Mouse (Mus musculus) adrenal gland, adult 18-20 months (tissue): ENCODE data around the gene Myo1b. TPM values are rescaled to one million over a fixed set of nuclear protein-coding genes. Genes with fewer than 3 reads are reported as not detected.
A peak's percentile ranks its signal among the peaks of the same experiment; 100 is the strongest.

ENCODE experiments used
- DNase-seq, 2 experiments: peaks; one replicate each; pipeline ENCODE4 v3.0.0; 2021 to 2022; ENCODE audit warnings: low spot score in 2 of 2
- total RNA-seq, 2 experiments: library from RNA; stranded (reverse); gene quantifications; 1 replicate in 1 of 2; 2 replicates in 1 of 2; pipeline ENCODE4 v1.2.3; 2021

Myo1b gene
- total RNA-seq, 2 experiments from 2014 or later: 44.2 to 44.5 TPM

DNA sequence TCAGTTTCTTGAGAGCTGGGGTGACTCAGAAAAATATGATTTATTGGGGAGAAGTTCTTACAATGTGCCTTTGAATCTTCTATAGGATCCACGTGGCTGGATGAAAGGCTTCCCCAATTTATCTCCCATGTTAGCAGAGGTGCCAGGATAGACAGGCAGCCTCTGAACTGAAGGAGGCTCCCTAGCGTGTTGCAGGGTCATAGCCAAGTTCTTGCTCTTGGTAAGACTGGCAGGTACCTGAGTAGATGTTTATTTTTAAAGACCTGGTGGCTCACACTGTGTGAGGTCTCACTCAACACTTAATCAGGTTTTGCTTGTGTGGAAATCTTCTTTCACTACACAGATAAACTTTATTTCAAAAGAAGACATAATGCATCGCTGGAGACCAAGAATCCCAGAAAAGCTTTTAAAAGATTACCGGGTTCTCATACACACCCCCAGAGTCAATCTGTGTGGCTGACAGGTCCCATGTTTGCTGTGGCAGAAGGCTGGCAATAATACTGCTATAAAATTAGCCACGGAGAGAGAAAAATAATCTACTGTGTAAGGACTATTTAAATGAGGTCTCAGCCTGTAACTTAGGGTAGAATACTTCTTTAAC, 176.5 kb downstream of the Myo1b start:
- DNase-seq: no peak

DNA sequence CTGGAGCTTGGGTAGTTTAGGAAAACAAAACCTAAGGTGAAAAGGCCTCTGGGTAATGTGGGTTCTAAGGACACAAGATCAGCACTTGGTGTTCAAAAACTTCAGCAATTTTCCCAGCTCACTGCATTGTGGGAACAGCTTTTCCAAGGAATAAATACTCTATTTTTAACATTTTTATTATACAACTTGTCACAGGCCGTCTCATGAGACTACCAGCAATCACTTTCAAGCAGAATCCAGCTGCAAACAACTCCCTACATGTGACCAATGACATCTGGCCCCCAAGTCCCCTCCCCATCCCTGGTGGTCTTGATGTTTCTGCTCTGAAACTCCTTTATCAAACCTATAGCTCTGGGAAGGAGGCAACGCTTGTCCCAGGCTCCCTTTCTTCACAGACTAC, 179.0 kb downstream of the Myo1b start:
- no peak for DNase-seq

DNA sequence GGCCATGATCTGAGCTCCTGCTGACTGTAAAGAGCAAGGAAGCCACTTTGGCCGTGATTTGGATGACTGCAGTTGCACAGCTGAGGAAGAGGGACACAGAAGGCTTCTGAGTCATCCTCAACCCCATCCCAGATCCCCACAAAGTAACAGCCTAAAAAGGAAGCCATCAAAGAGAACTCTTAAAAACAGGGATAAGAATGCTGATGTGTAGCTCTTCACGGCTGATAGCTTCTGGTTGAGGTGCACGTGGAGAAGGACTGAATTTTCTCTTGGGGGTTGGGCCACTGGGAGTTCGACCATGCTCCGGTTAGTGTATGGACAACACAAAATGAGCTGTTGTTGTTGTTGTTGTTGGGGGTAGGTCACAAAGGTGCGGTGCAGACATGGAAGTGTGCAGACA, 181.2 kb downstream of the Myo1b start:
- DNase-seq: no peak

DNA sequence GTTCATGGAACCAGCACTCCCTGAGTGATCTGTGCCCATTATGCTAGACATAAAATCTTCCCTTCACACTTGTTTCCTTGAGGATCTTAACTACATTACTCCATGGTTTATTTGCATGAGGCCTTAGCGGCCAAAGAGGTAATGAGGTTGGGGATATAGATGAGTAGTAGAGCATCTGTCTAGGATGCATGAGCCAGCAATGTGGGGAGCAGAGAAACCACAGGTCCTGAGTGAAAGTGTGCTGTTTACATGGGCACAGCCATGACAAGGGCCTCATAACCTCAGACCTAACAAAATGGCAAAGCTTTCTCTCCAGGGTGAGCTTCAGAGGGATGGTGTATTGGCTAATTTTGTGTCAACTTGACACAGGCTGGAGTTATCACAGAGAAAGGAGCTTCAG, 186.5 kb downstream of the Myo1b start:
- DNase-seq: no peak

DNA sequence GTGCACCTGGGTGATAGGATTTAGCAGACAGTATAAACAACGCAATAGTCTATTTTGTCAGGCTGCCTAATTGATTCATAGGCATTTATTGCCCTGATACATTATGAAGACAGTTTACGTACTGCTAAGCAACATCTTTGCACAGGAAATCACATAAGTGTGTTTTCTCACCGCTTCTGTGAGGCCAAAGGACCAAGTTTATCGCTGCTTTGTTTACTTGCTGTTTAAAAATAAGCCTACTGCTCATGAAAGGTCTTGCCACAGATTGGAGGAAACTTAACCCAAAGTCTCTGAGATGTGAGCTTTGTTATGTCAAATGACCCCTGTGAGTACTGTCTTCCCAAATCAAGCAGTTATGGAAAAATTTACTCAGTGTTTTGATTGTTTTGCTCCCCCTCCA, 187.1 kb downstream of the Myo1b start:
- no peak for DNase-seq

DNA sequence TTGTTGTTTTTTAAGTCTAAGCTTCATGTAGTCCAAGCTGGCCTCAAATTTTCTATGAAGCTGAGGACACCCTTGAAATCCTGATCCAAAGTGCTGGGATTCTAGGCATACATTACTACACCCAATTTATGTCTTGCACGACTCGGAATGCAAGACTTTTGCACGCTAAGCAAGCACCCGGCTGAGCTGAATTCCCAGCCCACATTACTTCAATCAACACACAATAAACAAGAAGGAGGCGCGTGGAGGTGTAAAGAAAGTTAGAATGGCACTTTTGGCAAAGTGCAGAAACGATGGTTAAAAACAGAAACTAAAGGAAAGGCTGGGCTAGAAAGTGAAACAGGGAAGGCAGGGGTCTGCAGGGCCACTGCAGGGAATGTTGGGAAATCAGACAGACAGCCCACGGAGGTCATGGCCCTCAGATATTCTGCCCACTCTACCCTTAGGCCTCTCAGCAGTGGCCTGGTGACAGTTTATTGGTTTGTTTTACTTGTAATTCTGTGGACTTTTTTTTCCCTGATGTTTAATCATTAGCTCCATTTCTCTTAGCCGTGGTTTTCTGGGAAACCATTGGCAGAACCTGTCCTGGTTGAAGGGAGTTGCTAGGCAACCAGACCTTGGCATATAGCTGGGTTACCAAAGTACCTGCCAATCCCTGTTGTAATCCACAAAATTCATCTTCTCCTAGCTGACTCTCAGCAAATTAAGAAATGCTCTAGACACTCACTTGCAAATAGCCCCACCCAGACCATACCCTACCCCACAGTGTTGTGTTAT, 195.8 kb downstream of the Myo1b start:
- peak in 1 of 2 experiments; percentile 37 for DNase-seq

DNA sequence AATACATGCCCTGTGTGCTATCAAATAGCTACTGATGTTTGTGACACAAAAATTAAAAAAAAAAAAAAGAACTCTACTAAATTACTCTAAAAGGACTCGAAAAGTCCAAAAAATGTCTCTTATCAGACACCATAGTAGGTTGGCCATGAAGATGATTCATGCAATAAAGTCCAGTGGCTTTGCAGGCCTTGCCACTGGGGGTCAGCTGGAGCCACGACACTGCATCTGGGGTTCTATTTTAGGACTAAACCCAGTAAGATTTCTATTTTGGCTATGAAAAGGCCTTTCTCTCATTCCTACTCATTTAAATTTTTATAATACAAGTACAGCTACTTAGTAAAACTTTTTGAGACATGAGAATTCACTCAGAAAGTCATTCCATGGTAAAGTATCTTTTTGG, 205.0 kb downstream of the Myo1b start:
- no peak for DNase-seq

DNA sequence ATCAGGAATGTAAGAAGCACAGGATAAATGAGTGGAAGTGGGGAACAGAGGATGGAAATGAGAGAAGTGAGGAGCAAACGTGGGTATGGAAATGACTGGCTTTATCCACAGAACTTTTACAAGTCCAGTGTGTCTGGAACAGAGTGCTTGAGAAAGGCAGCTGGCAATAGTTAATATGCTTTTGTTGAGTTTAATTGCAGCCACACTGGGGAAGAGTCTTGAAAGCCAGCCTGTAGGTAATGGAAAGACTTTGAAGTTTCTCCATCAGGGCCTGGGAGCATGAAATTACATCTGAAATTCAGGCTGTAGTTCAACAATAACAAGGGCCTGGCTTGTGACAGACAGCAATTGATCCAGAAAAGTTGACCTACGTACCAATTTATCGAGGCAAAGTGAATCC, 209.8 kb downstream of the Myo1b start:
- DNase-seq: no peak

DNA sequence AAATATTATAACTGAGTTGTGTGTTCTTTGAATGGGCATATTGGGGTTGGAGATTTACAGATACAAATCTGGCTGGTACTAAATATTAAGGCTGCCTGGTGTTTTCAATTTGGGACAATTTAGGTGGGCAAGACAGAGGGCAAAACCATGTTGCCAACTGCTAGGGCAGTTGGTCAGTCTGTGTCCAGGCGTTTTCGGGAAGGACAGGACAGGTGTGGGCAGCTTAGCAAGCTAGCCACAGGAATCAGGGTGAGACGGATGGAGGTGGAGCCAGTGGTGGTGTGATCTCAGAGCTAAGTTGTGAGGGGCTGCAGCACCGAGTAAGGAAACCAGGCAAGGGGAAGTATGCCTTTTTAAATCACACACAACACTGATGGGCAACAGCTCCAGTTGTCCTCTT, 211.3 kb downstream of the Myo1b start:
- no peak for DNase-seq

Other genes with a start within 250 kb of the Myo1b start
- under 1 TPM; 0.27 to 0.77 TPM for gene Stat4, start 71.1 kb upstream of the Myo1b start, total RNA-seq
- gene Stat1, start 203.4 kb upstream of the Myo1b start, total RNA-seq: 100 to 1,000 TPM in 1 of 2 experiments, 10 to 100 TPM in 1; 93.0 to 102 TPM